Mouse (Mus musculus) cerebellum, adult 9-10 months (tissue): ENCODE measurements around the gene Creb1.
"Not testable (repeated sequence)": the region's sequence is repeated elsewhere in the genome, so short reads cannot be mapped to it uniquely, and the experiment has no call there.

ENCODE experiments used
- DNase-seq: peaks from one replicate; pipeline ENCODE4 v3.0.0; 2022

The Creb1 gene

GRCm38 (mm10) chr1:64543750-64544149, 11.3 kb downstream of the Creb1 start:
- no peak for DNase-seq

DNA sequence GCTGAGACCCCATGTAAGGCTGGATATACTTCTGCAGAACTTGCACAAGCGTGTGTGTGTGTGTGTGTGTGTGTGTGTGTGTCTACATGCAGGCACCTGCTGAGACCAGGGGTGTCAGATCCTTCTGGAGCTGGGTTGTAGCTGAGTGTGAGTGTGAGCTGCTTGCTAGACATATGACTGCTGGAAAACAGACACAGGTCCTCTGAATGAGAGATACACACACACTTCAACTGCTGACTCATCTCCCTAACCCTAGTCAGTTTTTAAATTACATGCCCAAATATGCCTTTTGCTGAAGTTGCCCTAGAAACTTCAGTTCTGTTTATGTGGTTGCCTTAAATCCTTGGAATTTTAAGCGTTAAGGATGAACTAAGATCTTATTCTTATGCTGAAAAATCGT, 13.6 kb downstream of the Creb1 start:
- no peak for DNase-seq

DNA sequence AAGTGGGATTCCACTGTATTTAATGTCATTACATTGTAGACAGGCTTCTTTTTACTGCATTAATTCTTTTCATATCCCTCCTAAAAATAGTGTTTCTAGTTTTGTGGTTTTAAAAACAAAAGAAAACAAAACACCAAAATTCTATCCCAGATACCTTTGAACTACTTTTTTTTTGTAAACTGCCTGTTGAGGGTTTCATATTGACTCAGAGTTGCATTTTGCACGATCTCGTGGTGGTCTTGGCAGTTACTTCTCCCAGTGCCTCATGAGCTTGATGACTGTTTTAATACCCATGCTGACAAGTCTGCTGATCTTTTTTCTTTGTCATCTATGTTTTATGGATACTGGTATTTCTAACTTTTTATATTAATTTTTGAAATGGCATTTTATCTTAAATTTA, 16.9 kb downstream of the Creb1 start:
- DNase-seq = no peak

DNA sequence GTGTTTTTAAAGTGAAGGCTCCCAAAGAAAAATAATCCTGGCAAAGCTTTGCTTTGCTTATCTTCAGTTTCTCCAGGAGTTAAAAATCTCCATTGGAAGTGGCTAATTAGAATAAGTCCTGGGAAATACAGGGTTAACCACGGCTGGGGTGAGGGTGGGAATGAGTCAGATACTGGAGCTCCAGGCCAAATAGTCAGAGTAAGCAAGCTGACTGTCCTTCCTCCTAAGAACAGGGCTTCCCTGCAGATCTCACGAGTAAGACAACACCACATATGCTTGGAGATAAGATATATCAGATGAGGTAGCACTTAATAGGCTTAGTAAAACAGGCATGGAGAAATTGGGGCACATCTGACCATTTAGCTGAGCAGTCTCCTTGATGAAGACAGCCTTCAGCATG, 19.5 kb downstream of the Creb1 start:
- no peak for DNase-seq

DNA sequence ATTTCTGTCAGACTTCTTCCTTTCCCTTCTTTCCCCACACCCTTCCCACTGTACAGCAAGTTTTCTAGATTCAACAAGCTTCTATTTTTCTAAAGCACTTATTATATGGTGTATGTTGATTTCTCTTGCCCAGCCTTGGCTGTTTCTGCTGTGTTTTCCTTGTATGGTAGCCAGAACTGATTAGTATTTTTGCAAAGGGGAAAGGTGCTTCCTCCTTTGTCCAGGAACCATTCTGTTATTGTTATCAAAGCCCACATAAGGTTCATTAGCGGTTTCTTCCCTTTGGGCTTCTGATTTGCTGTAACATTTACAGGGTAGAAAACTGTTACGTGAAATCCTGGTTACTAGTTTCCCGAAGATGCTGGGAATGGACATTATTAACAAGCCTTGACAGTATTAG, 27.7 kb downstream of the Creb1 start:
- DNase-seq = no peak

DNA sequence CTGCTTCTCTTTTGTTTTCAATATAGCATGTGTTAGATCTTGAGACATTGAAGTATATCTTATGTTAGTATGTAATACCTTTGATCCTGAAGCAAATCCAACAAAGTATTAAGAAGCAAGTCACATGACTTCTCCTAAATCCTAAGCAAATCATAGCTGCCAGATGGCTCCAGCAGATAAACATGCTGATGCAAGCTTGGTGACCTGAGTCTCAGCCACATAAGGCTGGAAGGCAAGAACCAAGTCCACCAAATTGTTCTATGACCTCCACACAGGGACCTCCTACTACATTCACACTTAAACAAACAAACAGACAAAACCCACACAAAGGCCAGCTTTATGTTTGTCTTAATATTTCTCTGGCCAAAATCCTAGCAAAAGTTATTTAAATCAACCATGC, 35.8 kb downstream of the Creb1 start:
- no peak for DNase-seq

- DNase-seq = no peak
These were observed 43.6 kb downstream of the Creb1 start for GRCm38 (mm10) chr1:64576022-64576421.

GRCm38 (mm10) chr1:64576732-64577131, 44.3 kb downstream of the Creb1 start:
- no peak for DNase-seq

DNA sequence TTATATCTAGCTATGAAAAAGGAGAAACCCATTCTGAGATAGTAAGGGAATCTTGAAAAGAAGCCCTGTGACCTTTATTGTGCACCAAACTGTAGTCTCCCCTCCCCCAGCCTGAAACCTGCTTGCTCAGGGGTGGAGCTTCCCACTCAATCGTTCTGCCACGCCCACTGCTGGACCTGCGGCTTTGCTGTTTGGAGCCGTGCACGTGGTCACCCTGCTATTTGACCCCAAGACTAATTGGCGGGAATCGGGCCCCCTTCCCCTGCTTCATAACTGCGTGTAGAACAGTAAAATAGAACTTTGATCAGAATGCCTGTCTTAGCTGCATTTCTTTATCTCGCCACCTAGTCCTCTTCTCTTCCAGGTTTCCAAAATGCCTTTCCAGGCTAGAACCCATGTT, 45.5 kb downstream of the Creb1 start:
- not testable (repeated sequence) for DNase-seq

DNA sequence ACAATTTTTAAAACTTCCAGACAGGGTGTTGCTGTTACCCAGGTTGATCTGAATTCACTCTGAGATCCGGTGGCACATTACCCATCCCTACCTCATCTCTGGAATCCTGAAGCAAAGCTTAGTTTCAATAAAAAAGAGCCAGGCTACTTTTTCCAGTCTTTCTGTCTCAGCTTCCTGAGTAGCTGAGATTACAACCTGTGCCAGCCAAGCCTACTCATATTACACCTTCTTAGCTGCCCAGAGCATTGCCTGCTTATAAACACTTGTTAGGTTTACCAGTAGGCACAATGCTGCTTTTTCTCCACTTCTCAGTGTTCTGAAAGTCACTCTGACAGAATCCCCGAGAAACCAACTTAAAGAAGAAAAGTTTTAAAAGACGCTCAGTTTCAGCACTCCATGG, 46.4 kb downstream of the Creb1 start:
- no peak for DNase-seq

GRCm38 (mm10) chr1:64598926-64599325, 66.5 kb downstream of the Creb1 start:
- DNase-seq = no peak

GRCm38 (mm10) chr1:64600413-64601077, 68.1 kb downstream of the Creb1 start:
- no peak for DNase-seq

DNA sequence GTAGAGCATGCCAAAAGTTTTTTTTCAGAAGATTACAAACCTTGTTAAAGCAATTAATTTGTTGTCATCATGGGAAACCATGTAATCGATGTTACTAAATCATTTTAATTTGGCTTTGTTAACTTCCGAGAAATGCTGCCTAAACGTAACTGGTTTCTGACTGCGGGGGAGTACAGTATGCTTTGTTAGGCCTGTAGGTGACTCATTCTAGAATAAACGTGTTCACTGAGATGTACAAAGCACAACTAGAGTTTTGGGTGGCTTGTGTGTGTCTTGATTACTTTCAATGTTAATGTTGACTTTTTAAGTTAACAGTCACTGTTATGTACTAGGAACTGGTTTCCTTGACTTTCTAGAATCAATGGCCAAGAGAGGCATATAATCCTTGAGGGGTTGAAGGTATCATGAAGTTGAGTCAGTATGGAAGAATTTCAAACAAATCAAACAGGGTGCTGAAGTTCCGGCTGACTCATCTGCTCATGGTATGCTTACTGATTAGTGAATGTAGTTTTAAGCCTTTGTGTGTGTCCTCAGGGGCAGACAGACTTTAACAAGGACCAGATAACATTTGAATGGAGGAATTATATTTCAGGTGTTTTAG, 68.9 kb downstream of the Creb1 start:
- no peak for DNase-seq

DNA sequence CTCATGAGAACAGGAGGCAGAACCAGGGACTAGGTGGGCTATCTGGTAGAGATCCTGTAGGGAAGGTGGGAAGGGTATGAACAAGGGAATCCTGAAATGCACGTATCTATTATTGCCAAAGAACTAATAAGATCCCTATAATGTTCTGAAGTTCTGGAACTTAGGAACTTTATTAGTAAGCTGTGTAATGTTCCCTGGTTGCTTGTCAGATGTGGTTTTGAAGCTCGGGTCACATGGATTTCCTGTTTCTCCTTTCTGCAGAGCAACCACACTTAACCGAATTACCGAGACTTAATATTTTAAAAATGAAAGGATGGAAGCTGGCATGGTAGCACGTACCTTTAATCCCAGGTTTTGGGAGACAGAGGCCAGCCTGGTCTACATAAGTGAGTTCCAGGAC, 70.9 kb downstream of the Creb1 start:
- DNase-seq = no peak

DNA sequence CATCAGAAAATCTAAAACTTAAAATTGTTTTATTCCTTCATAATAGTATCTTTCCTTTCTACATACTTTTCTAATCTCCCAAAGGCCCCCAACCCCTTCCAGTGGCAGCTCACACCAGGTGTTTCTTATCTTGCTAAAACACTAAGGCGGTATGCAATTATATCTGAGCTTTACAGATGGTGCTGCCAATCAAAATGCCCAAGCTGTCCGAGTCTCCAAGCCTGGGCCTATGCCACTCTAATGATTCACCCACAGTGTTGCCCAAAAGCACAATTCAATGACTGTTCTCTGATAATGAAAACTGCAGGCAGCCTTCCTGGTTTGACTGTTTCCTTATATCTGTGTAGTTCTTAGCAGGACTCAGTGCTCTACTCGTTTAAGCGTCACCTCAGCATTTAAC, 76.7 kb downstream of the Creb1 start:
- DNase-seq = no peak

- DNase-seq = no peak
These were observed 77.5 kb downstream of the Creb1 start for GRCm38 (mm10) chr1:64609976-64610375.

DNA sequence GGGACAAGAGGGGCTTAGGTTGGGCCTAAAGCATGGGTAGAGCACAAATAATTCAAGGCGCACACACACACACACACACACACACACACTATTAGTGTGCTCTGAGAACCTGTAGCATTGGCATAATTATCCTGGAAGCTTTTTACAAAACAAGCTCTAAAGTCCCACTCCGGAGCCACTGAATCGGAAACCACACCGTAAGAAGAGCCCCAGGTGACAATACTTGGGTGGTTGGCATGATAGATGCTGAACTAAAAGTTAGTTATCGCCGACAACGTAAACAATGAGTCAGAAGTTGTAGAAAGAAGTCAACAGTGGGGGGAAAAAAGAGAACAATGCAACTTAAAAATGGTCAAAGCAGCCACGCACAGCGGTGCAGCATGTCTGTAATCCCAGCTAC, 81.9 kb downstream of the Creb1 start:
- no peak for DNase-seq

GRCm38 (mm10) chr1:64614801-64615345, 82.4 kb downstream of the Creb1 start:
- DNase-seq = no peak

DNA sequence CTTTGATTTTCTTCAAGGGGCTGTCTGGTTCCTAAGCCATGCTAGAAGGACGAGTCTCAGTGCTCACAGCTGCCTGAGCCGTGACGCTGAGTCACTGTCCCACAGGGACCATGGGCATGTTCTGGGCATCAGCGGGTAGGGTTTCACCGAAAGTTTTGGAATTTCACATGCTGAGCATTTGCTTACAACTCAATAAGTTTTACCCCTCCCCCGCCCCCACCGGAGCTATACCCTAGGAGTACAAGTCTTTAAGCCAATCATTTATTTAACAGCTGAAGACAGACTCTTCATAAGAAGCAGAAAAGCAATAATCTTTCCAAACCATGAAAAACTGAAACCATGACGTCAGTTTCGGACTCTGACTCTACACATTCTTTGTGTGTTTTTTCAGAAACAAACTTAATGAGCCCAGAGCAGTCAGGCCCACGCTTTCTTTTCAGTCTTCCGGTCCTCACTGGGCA, 83.1 kb downstream of the Creb1 start:
- DNase-seq = no peak

DNA sequence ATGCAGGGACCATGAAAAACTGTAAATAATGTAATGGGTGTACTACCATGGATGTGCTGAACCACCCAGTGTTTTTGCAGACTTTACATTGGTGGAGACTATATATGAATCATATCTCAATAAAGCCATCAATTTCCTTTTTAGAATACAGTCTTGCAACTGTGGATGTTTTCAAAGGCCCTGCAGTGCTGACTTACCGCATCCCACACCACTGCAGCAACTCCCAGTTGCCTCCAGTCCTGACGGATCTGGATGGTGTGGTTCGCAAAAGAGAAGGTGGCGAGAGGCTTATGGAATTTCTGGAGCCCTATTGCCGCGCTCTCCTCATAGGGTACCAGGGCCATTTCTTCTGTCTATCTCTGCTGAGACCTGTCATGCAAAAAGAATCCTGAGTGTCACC, 83.6 kb downstream of the Creb1 start:
- DNase-seq = no peak

DNA sequence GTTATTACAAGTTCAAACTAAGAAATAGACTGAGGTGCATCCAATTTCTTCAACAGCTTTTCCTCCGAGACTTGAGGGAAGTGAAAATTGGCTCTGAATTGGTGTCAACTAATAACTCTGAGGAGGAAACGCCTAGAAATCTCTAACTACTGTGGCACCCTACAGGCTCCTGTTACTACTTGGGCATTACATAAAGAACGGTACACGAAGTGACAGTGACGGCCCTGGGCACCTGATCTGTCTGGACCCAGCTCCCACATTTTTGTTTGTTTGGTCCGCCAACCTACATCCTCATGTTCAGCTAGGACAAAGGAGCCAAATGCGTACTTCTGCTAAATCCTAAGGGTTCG, 84.1 kb downstream of the Creb1 start:
- DNase-seq = no peak

DNA sequence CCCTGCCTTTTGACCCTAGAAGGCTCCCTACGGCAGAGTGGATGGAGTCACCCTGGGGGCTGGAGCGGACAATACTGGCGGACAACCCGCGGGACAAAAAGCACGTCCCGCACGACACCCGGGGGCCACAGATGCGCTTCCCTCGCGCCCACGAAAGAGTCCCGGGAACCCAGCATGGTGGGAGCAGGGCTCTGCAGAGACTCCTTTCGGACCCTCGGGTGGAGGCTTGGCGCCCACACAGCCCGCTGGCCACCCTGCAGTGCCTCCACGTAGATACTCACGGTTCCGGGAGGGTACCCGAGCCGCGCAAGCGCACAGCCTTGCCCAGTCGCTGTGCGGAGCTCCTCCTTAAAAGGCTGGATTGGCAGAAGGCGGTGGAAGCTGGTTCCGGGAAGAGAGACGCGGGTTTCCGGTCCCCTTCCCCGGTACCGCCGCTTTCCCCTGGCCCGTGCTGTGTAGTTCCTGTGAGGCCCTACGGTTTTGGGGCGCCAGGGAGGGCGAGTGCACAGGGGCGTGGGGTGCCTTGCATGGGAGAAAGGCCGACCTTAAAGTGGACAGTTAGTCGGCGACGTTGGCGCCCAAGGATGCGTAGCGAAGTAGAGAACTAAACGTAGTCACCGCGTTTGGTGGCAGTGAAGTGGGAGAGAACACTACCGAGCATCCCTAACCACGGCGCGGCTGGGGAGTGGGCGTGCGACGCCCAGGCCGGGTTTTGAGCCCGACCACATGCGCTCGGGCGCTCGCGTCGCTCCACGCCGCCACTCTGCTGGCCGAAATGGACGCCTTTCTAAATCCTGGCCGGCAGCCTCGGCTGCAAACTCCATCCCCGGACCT, 84.7 kb downstream of the Creb1 start, which contains the start of gene Mettl21a:
TSS of gene Mettl21a (minus strand) at position 362 of the 834 bp plus-strand sequence.
- peak; percentile 94 for DNase-seq

- peak; percentile 84 for DNase-seq
These were observed 85.2 kb downstream of the Creb1 start for GRCm38 (mm10) chr1:64617715-64617984.

DNA sequence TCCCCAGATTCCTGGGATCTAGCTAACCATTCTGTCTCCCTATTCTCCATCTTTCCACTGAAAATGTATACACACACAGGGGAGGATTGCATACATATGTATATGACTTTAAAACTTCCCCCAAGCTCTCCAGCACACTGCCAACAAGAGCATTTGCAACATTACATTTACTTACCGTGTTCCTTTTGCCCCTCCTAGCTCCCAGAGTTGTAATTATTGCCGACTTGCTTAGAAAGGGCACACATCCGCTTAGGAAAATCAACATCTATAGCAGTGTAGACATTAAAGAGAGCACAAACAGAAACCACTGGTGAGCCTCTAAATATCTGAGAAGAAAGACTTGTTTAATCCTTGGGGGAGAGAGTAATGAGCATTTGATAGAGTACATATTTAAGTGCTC, 85.8 kb downstream of the Creb1 start:
- DNase-seq = peak; percentile 27
